Mouse (Mus musculus): ENCODE measurements around the gene Fibp. TPM values are rescaled to one million over a fixed set of nuclear protein-coding genes. Genes with fewer than 3 reads are reported as not detected.
"Not testable (repeated sequence)": the region's sequence is repeated elsewhere in the genome, so short reads cannot be mapped to it uniquely, and the experiment has no call there.

The Fibp gene
- polyA plus RNA-seq, 1 experiment from 2014 or later: 116 TPM

- Histone ChIP-seq H3K4me2 (replicated peaks; ENCODE audit: low read depth) (no peak overlapping the region; the same call in 1 of the 2 replicates), H3K36me3 (ENCODE audit: control insufficient read depth, insufficient read depth) (peaks cover 47% of the 10 kb centered on the region), H3K4me3 (ENCODE audit: low read depth, low read length) (no peak overlapping the region), H3K27ac (ENCODE audit: low read depth, low read length) (0 out of 2 replicates have a peak overlapping the region, but pooled peaks have one; percentile 57), H3K4me1 (replicated peaks; ENCODE audit: control insufficient read depth, insufficient read depth, low read length) (0 out of 2 replicates have a peak, but pooled peaks cover 2% of the 10 kb centered on the region), H3K27me3 (replicated peaks; ENCODE audit: control insufficient read depth, insufficient read depth, low read length) (no peaks in the 10 kb centered on the region), H3K9me3 (ENCODE audit: control insufficient read depth) (no peaks in the 10 kb centered on the region), H3K9ac (ENCODE audit: low read depth, low read length) (no peak overlapping the region)
- ATAC-seq: no peak
- WGBS: 82% methylated on average over 4 of the region's 4 CpGs
- TF ChIP-seq CTCF (IDR thresholded peaks at IDR 0.05; ENCODE audit: low read depth): no peak
Observed at GRCm38 (mm10) chr19:5492641-5493040, 32.2 kb downstream of the Fibp start.

GRCm38 (mm10) chr19:5493301-5493721, 32.9 kb downstream of the Fibp start:
- H3K4me1 ChIP-seq (replicated peaks; ENCODE audit: control insufficient read depth, insufficient read depth, low read length); H3K4me2 ChIP-seq (replicated peaks; ENCODE audit: low read depth); H3K9ac ChIP-seq (ENCODE audit: low read depth, low read length); H3K9me3 ChIP-seq (ENCODE audit: control insufficient read depth); H3K27me3 ChIP-seq (replicated peaks; ENCODE audit: control insufficient read depth, insufficient read depth, low read length); ATAC-seq; H3K4me3 ChIP-seq (ENCODE audit: low read depth, low read length): not testable (repeated sequence)
- H3K36me3 ChIP-seq (ENCODE audit: control insufficient read depth, insufficient read depth): peaks cover 54% of the 10 kb centered on the region
- 49% methylated on average over 9 of the region's 9 CpGs for WGBS
- peak overlapping the region; percentile 57 for H3K27ac ChIP-seq (ENCODE audit: low read depth, low read length)
- peak; percentile 53 for TF ChIP-seq CTCF (IDR thresholded peaks at IDR 0.05; ENCODE audit: low read depth)

GRCm38 (mm10) chr19:5494314-5494713, 33.9 kb downstream of the Fibp start:
- H3K9ac ChIP-seq (ENCODE audit: low read depth, low read length): no peak overlapping the region; the same call in 1 of the 2 replicates
- peaks cover 56% of the 10 kb centered on the region for H3K36me3 ChIP-seq (ENCODE audit: control insufficient read depth, insufficient read depth)
- no peak overlapping the region for H3K4me3 ChIP-seq (ENCODE audit: low read depth, low read length)
- TF ChIP-seq CTCF (IDR thresholded peaks at IDR 0.05; ENCODE audit: low read depth): no peak
- peak; percentile 65 for ATAC-seq
- WGBS: 60% methylated on average over 3 of the region's 3 CpGs
- peak overlapping the region; percentile 71 for H3K27ac ChIP-seq (ENCODE audit: low read depth, low read length)
- no peaks in the 10 kb centered on the region for H3K9me3 ChIP-seq (ENCODE audit: control insufficient read depth)
- no peaks in the 10 kb centered on the region for H3K27me3 ChIP-seq (replicated peaks; ENCODE audit: control insufficient read depth, insufficient read depth, low read length)
- H3K4me1 ChIP-seq (replicated peaks; ENCODE audit: control insufficient read depth, insufficient read depth, low read length): 0 out of 2 replicates have a peak, but pooled peaks cover 2% of the 10 kb centered on the region
- H3K4me2 ChIP-seq (replicated peaks; ENCODE audit: low read depth): no peak overlapping the region

DNA sequence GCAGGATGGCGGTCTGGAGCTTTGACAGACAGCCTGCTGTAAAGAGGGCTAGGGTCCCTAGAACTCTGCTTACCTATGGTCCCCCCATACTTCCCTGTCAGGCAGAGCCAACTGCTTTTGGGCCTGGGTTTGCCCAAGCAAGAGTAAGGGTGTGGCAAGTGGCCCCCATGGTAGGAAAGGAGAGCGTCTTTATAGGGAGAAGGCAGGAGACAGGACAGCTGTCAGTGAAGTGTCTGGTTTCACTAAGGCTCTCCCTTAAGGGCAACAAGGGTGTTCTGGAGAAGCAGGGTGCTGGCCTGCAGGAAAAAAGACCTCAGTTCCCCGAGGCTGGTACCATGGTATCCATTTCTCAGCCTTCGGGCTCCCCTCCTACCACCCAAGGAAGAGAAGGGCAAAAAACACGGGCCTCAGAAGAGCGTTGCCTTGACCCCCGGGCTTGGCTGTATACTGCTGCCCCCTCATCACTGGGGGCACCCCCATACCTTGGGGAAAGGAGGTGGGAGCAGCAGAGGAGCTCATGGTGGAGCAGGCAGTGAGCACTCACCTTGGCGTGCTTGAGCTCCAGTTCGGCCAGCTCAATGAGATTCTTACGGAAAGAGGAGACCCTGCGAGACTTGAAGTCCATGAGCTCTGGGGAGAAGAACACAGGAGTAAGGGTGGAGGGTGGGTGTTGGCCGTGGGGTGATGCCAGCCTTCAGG, 35.1 kb downstream of the Fibp start:
- WGBS: 74% methylated on average over 12 of the region's 12 CpGs
- peaks cover 56% of the 10 kb centered on the region for H3K36me3 ChIP-seq (ENCODE audit: control insufficient read depth, insufficient read depth)

DNA sequence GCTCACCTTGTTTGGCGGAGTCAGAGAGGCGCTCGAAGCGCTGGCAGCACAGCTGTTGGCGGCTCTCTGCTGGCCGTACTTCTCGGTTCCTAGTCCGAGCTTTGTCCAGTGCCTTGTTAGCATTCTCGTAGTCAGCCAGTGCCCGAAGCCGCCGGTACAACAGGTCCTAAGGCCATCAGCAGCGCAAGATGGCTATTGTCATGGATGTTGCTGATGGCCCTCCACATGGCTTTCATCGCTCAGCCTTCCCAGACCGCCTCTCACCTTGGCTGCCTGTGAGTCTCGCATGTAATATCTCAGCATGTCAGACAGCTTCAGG, 35.6 kb downstream of the Fibp start:
- Histone ChIP-seq H3K36me3 (ENCODE audit: control insufficient read depth, insufficient read depth) (peaks cover 56% of the 10 kb centered on the region), H3K27ac (ENCODE audit: low read depth, low read length) (0 out of 2 replicates have a peak overlapping the region, but pooled peaks have one; percentile 28), H3K4me3 (ENCODE audit: low read depth, low read length) (no peak overlapping the region), H3K9ac (ENCODE audit: low read depth, low read length) (no peak overlapping the region), H3K4me2 (replicated peaks; ENCODE audit: low read depth) (no peak overlapping the region), H3K4me1 (replicated peaks; ENCODE audit: control insufficient read depth, insufficient read depth, low read length) (0 out of 2 replicates have a peak, but pooled peaks cover 2% of the 10 kb centered on the region), H3K9me3 (ENCODE audit: control insufficient read depth) (no peaks in the 10 kb centered on the region), H3K27me3 (replicated peaks; ENCODE audit: control insufficient read depth, insufficient read depth, low read length) (no peaks in the 10 kb centered on the region)
- WGBS: 88% methylated on average over 16 of the region's 16 CpGs
- no peak for TF ChIP-seq CTCF (IDR thresholded peaks at IDR 0.05; ENCODE audit: low read depth)
- ATAC-seq: no peak

More for the DNA sequence above, 35.1 kb downstream of the Fibp start:
- Histone ChIP-seq H3K27ac (ENCODE audit: low read depth, low read length) (0 out of 2 replicates have a peak overlapping the region, but pooled peaks have one; percentile 28), H3K4me2 (replicated peaks; ENCODE audit: low read depth) (no peak overlapping the region), H3K9me3 (ENCODE audit: control insufficient read depth) (no peaks in the 10 kb centered on the region), H3K27me3 (replicated peaks; ENCODE audit: control insufficient read depth, insufficient read depth, low read length) (no peaks in the 10 kb centered on the region), H3K9ac (ENCODE audit: low read depth, low read length) (no peak overlapping the region), H3K4me1 (replicated peaks; ENCODE audit: control insufficient read depth, insufficient read depth, low read length) (0 out of 2 replicates have a peak, but pooled peaks cover 2% of the 10 kb centered on the region), H3K4me3 (ENCODE audit: low read depth, low read length) (no peak overlapping the region)
- TF ChIP-seq CTCF (IDR thresholded peaks at IDR 0.05; ENCODE audit: low read depth): no peak
- ATAC-seq: no peak

GRCm38 (mm10) chr19:5500330-5500875, 40.0 kb downstream of the Fibp start:
- Histone ChIP-seq H3K9me3 (ENCODE audit: control insufficient read depth) (no peaks in the 10 kb centered on the region), H3K27me3 (replicated peaks; ENCODE audit: control insufficient read depth, insufficient read depth, low read length) (no peaks in the 10 kb centered on the region), H3K9ac (ENCODE audit: low read depth, low read length) (no peak overlapping the region), H3K4me2 (replicated peaks; ENCODE audit: low read depth) (no peak overlapping the region), H3K36me3 (ENCODE audit: control insufficient read depth, insufficient read depth) (peaks cover 31% of the 10 kb centered on the region), H3K27ac (ENCODE audit: low read depth, low read length) (no peak overlapping the region), H3K4me1 (replicated peaks; ENCODE audit: control insufficient read depth, insufficient read depth, low read length) (no peaks in the 10 kb centered on the region), H3K4me3 (ENCODE audit: low read depth, low read length) (no peak overlapping the region)
- TF ChIP-seq CTCF (IDR thresholded peaks at IDR 0.05; ENCODE audit: low read depth): no peak
- whole genome bisulfite sequencing: 60% methylated on average over 2 of the region's 2 CpGs
- ATAC-seq: peak; percentile 66

Data from intestine, postnatal 0 days (tissue).